Mouse (Mus musculus) CD8-positive naive resting alpha-beta T cell, adult 2 months (primary cell): ENCODE data around the gene Prrt3.

Experiments
- DNase-seq, 2 experiments: peaks; one replicate each; pipeline ENCODE4 v3.0.0; 2022; ENCODE audit warnings: low read depth in 2 of 2, low spot score in 2 of 2

Prrt3 gene

GRCm38 (mm10) chr6:113455007-113455406, 46.7 kb downstream of the Prrt3 start:
- DNase-seq: no peak

- DNase-seq: no peak
Measured at GRCm38 (mm10) chr6:113451839-113452238, 49.9 kb downstream of the Prrt3 start.

- no peak for DNase-seq
Measured at GRCm38 (mm10) chr6:113447639-113448038, 54.1 kb downstream of the Prrt3 start.

GRCm38 (mm10) chr6:113444207-113444965, 57.3 kb downstream of the Prrt3 start:
- DNase-seq: no peak
